Mouse (Mus musculus): ENCODE data around the gene Mypn. TPM values are rescaled to one million over a fixed set of nuclear protein-coding genes. Genes with fewer than 3 reads are reported as not detected.

The Mypn gene
- total and polyA plus RNA-seq, 3 experiments = 0.17 to 0.81 (median 0.39) TPM

- Histone ChIP-seq H3K4me3 (replicated peaks in 1 of 3; ENCODE audit: low read depth in 2 of 3, low read length in 2 of 3, poor library complexity in 1 of 3) (no peak overlapping the region), H3K4me1 (ENCODE audit: control insufficient read depth in 1 of 2, insufficient read depth in 2 of 2) (peaks cover 3 to 7% of the 10 kb centered on the region in 2 experiments; a peak in 3 of 4 replicates), H3K27me3 (replicated peaks) (no peaks in the 10 kb centered on the region), H3K9ac (ENCODE audit: insufficient read depth, low read depth) (no peak overlapping the region), H3K79me2 (replicated peaks; ENCODE audit: control insufficient read depth, extremely low read depth, insufficient read depth, poor library complexity, severe bottlenecking) (no peaks in the 10 kb centered on the region), H3K27ac (ENCODE audit: insufficient read depth, low read depth) (no peak overlapping the region), H3K4me2 (ENCODE audit: insufficient read depth, low read depth, poor library complexity, severe bottlenecking) (peak overlapping the region; percentile 70), H3K36me3 (replicated peaks in 1 of 2; ENCODE audit: control insufficient read depth in 1 of 2, insufficient read depth in 1 of 2, low read length in 1 of 2) (no peaks in the 10 kb centered on the region), H3K9me3 (replicated peaks; ENCODE audit: low read length) (no peaks in the 10 kb centered on the region)
- in situ Hi-C loops (cut with MboI; ENCODE audit: low pct_ligation_motif_present, low pct_unique_long_range_greater_than_20kb, low sequenced_read_pairs) (loop anchor here (10.0 kb wide), 2 partner anchors 97 to 147 kb away; no protein-coding TSS in a partner anchor), dilution Hi-C loops (cut with MboI; ENCODE audit: extremely low pct_ligation_motif_present, extremely low pct_unique_long_range_greater_than_20kb, low sequenced_read_pairs) (no loop called here)
- DNase-seq (ENCODE audit: extremely low read depth) = peak; percentile 46
- TF ChIP-seq BHLHE40 (IDR thresholded peaks at IDR 0.05; ENCODE audit: low read depth, low read length) (0 out of 2 replicates have a peak, but pooled peaks have one; percentile 28), JUN (IDR thresholded peaks at IDR 0.05; ENCODE audit: insufficient read depth, low read depth, low read length) (no peak), ETS1 (conservative IDR thresholded peaks at IDR 0.05; ENCODE audit: low read depth, low read length) (peak; percentile 57), IRF4 (IDR thresholded peaks at IDR 0.05; ENCODE audit: low read depth, low read length) (no peak)
Measured at GRCm38 (mm10) chr10:63158191-63158590, 45.6 kb downstream of the Mypn start.

- TF ChIP-seq ZNF384 (IDR thresholded peaks at IDR 0.05; ENCODE audit: low read depth, low read length) (no peak), EP300 (IDR thresholded peaks at IDR 0.05; ENCODE audit: low read length) (no peak), POLR2A (IDR thresholded peaks at IDR 0.05; ENCODE audit: low read depth, low read length) (no peak), BHLHE40 (IDR thresholded peaks at IDR 0.05; ENCODE audit: low read depth, low read length) (no peak), UBTF (IDR thresholded peaks at IDR 0.05; ENCODE audit: low read depth, low read length) (no peak), MYC (IDR thresholded peaks at IDR 0.05; ENCODE audit: low read depth, low read length) (no peak), TBP (conservative IDR thresholded peaks at IDR 0.05; ENCODE audit: low read depth, low read length) (no peak), ELF1 (IDR thresholded peaks at IDR 0.05; ENCODE audit: low read depth, low read length) (no peak), ZKSCAN1 (IDR thresholded peaks at IDR 0.05; ENCODE audit: borderline replicate concordance, low read depth, low read length) (no peak), GABPA (IDR thresholded peaks at IDR 0.05; ENCODE audit: insufficient replicate concordance, low read depth, low read length) (no peak), CHD1 (IDR thresholded peaks at IDR 0.05; ENCODE audit: low read depth, low read length) (no peak), SIN3A (IDR thresholded peaks at IDR 0.05; ENCODE audit: low read length) (no peak)
- H3K4me1 ChIP-seq (ENCODE audit: control insufficient read depth in 1 of 2, insufficient read depth in 2 of 2) = peaks cover 3 to 7% of the 10 kb centered on the region in 2 experiments; a peak in 3 of 4 replicates
- no peaks in the 10 kb centered on the region for H3K27me3 ChIP-seq (replicated peaks)
- no peaks in the 10 kb centered on the region for H3K9me3 ChIP-seq (replicated peaks; ENCODE audit: low read length)
- H3K79me2 ChIP-seq (replicated peaks; ENCODE audit: control insufficient read depth, extremely low read depth, insufficient read depth, poor library complexity, severe bottlenecking) = no peaks in the 10 kb centered on the region
- DNase-seq (ENCODE audit: extremely low read depth) = no peak
- no peak overlapping the region for H3K27ac ChIP-seq (ENCODE audit: insufficient read depth, low read depth)
- dilution Hi-C loops (cut with MboI; ENCODE audit: extremely low pct_ligation_motif_present, extremely low pct_unique_long_range_greater_than_20kb, low sequenced_read_pairs) = no loop called here
- no peak overlapping the region for H3K9ac ChIP-seq (ENCODE audit: insufficient read depth, low read depth)
- in situ Hi-C loops (cut with MboI; ENCODE audit: low pct_ligation_motif_present, low pct_unique_long_range_greater_than_20kb, low sequenced_read_pairs) = loop anchor here (10.0 kb wide), 2 partner anchors 97 to 147 kb away; no protein-coding TSS in a partner anchor
- no peak overlapping the region for H3K4me2 ChIP-seq (ENCODE audit: insufficient read depth, low read depth, poor library complexity, severe bottlenecking)
- H3K36me3 ChIP-seq (replicated peaks in 1 of 2; ENCODE audit: control insufficient read depth in 1 of 2, insufficient read depth in 1 of 2, low read length in 1 of 2) = no peaks in the 10 kb centered on the region
- H3K4me3 ChIP-seq (replicated peaks in 1 of 3; ENCODE audit: low read depth in 2 of 3, low read length in 2 of 3, poor library complexity in 1 of 3) = no peak overlapping the region
Measured at GRCm38 (mm10) chr10:63157491-63157890, 46.3 kb downstream of the Mypn start.

Measured in CH12.LX (cell line).